Mouse (Mus musculus) lung, postnatal 0 days (tissue): ENCODE data around the gene Lpcat2b. TPM values are rescaled to one million over a fixed set of nuclear protein-coding genes. Genes with fewer than 3 reads are reported as not detected.

Experiments used
- ATAC-seq: fragments of 200-750 bp; cut with Nextera tagmentation; 2 replicates; pipeline ENCODE4 v1.8.0; 2017; ENCODE audit warnings: moderate library complexity
- DNase-seq: peaks from one replicate; pipeline ENCODE4 v3.0.0-alpha.2; 2016; ENCODE audit warnings: low spot score
- H3K27ac ChIP-seq: fragments of 300-500 bp; sonication (generic); 2 replicates; pipeline ENCODE4 v1.5.1; 2014; ENCODE audit warnings: antibody characterized with exemption, mild to moderate bottlenecking, low read length, mixed read lengths
- H3K27me3 ChIP-seq: fragments of 300-500 bp; sonication (generic); replicated peaks from 2 replicates; pipeline ENCODE4 v1.6.1; 2014; ENCODE audit warnings: low read length, mixed read lengths; ENCODE audit not compliant: insufficient read depth
- H3K36me3 ChIP-seq: fragments of 300-500 bp; sonication (generic); 2 replicates; pipeline ENCODE4 v1.6.1; 2014; ENCODE audit warnings: low read length, mixed read lengths; ENCODE audit not compliant: insufficient read depth
- H3K4me1 ChIP-seq: fragments of 300-500 bp; sonication (generic); 2 replicates; pipeline ENCODE4 v1.6.1; 2014; ENCODE audit warnings: antibody characterized with exemption, low read depth, low read length, mixed read lengths; ENCODE audit not compliant: insufficient read depth
- H3K4me2 ChIP-seq: fragments of 300-500 bp; sonication (generic); replicated peaks from 2 replicates; pipeline ENCODE4 v1.6.1; 2014; ENCODE audit warnings: low read depth, mild to moderate bottlenecking, low read length, moderate library complexity, mixed read lengths
- H3K4me3 ChIP-seq: fragments of 300-500 bp; sonication (generic); 2 replicates; pipeline ENCODE4 v1.5.1; 2014; ENCODE audit warnings: low read depth, low read length
- H3K9ac ChIP-seq: fragments of 300-500 bp; sonication (generic); replicated peaks from 2 replicates; pipeline ENCODE4 v1.6.1; 2014; ENCODE audit warnings: low read depth, mild to moderate bottlenecking
- H3K9me3 ChIP-seq: fragments of 300-500 bp; sonication (generic); 2 replicates; pipeline ENCODE4 v1.6.1; 2016; ENCODE audit warnings: low read length, mixed read lengths
- CTCF ChIP-seq: IDR thresholded peaks from 2 replicates; pipeline ENCODE4 v1.5.1; 2016; ENCODE audit warnings: antibody characterized with exemption, mild to moderate bottlenecking
- EP300 ChIP-seq: IDR thresholded peaks from 2 replicates; pipeline ENCODE4 v1.6.1; 2016; ENCODE audit warnings: antibody characterized with exemption, mild to moderate bottlenecking, control low read depth
- WGBS: fragments of 180-500 bp; shearing (Covaris S2); extraction: QIAGEN DNeasy Blood & Tissue Kit; methylation state at CpG from one replicate; pipeline ENCODE4 v1.1.7; 2014; 5-methylcytosine and 5-hydroxymethylcytosine counted together
- polyA plus RNA-seq: library from polyadenylated mRNA; unstranded; fragments of >200 nt; fragmentation: Nextera tagmentation; extraction: Ambion mirVana; gene quantifications from 2 replicates; pipeline ENCODE4 v1.2.1, GENCODE M21; 2015

Lpcat2b gene
- polyA plus RNA-seq, 1 experiment from 2014 or later = not detected

- H3K36me3 ChIP-seq = no peaks in the 10 kb centered on the region
- DNase-seq = peak; percentile 9
- 1% methylated on average over 46 of the region's 80 CpGs for WGBS
- H3K9me3 ChIP-seq = no peaks in the 10 kb centered on the region
- peak overlapping the region; percentile 84 for H3K4me2 ChIP-seq
- 0 out of 2 replicates have a peak, but pooled peaks cover 9% of the 10 kb centered on the region for H3K27me3 ChIP-seq
- H3K4me3 ChIP-seq = peak overlapping the region; percentile 47
- TF ChIP-seq EP300 = no peak
- no peak for TF ChIP-seq CTCF
- H3K9ac ChIP-seq = 0 out of 2 replicates have a peak overlapping the region, but pooled peaks have one; percentile 8
- no peaks in the 10 kb centered on the region; the same call in 1 of the 2 replicates for H3K4me1 ChIP-seq
- peak; percentile 56 for ATAC-seq
- H3K27ac ChIP-seq = no peak overlapping the region
Observed at GRCm38 (mm10) chr5:107403011-107403946, 28.1 kb upstream of the Lpcat2b start.

GRCm38 (mm10) chr5:107403947-107404684 lies 27.2 kb upstream of the Lpcat2b start:
- Histone ChIP-seq H3K9me3 (no peaks in the 10 kb centered on the region), H3K4me1 (no peaks in the 10 kb centered on the region; the same call in 1 of the 2 replicates), H3K4me2 (peak overlapping the region; percentile 84), H3K27ac (no peak overlapping the region), H3K9ac (no peak overlapping the region), H3K4me3 (peak overlapping the region; percentile 47), H3K36me3 (no peaks in the 10 kb centered on the region), H3K27me3 (0 out of 2 replicates have a peak, but pooled peaks cover 9% of the 10 kb centered on the region)
- no peak for DNase-seq
- no peak for ATAC-seq
- WGBS = 29% methylated on average over 12 of the region's 12 CpGs
- TF ChIP-seq EP300 (no peak), CTCF (no peak)

- Histone ChIP-seq H3K9me3 (no peaks in the 10 kb centered on the region), H3K27me3 (0 out of 2 replicates have a peak, but pooled peaks cover 9% of the 10 kb centered on the region), H3K4me3 (no peak overlapping the region), H3K27ac (no peak overlapping the region), H3K36me3 (no peaks in the 10 kb centered on the region), H3K4me1 (no peaks in the 10 kb centered on the region; the same call in 1 of the 2 replicates), H3K4me2 (no peak overlapping the region), H3K9ac (no peak overlapping the region)
- TF ChIP-seq EP300 (no peak), CTCF (no peak)
- 68% methylated on average over 4 of the region's 4 CpGs for WGBS
- DNase-seq (no peak), ATAC-seq (no peak)
Observed at GRCm38 (mm10) chr5:107405361-107405760, 26.0 kb upstream of the Lpcat2b start.

- Histone ChIP-seq H3K9me3 (no peaks in the 10 kb centered on the region), H3K27ac (no peak overlapping the region), H3K4me1 (no peaks in the 10 kb centered on the region), H3K36me3 (no peaks in the 10 kb centered on the region), H3K9ac (no peak overlapping the region), H3K4me3 (no peak overlapping the region), H3K4me2 (no peak overlapping the region), H3K27me3 (no peaks in the 10 kb centered on the region)
- no peak for ATAC-seq
- no peak for DNase-seq
- 100% methylated on average over 1 of the region's 1 CpGs for WGBS
- TF ChIP-seq EP300 (no peak), CTCF (no peak)
Observed at GRCm38 (mm10) chr5:107410305-107410704, 21.0 kb upstream of the Lpcat2b start.

- peak; percentile 61 for DNase-seq
- ATAC-seq = no peak
- 30% methylated on average over 4 of the region's 4 CpGs for WGBS
- Histone ChIP-seq H3K9ac (no peak overlapping the region), H3K36me3 (no peaks in the 10 kb centered on the region), H3K27ac (no peak overlapping the region), H3K9me3 (no peaks in the 10 kb centered on the region), H3K4me3 (no peak overlapping the region), H3K4me1 (no peaks in the 10 kb centered on the region), H3K27me3 (no peaks in the 10 kb centered on the region), H3K4me2 (no peak overlapping the region)
- TF ChIP-seq CTCF = no peak
- no peak for TF ChIP-seq EP300
Observed at GRCm38 (mm10) chr5:107411326-107411725, 20.0 kb upstream of the Lpcat2b start.

- DNase-seq = no peak
- no peaks in the 10 kb centered on the region for H3K4me1 ChIP-seq
- no peaks in the 10 kb centered on the region for H3K36me3 ChIP-seq
- ATAC-seq = no peak
- no peak overlapping the region for H3K9ac ChIP-seq
- H3K4me2 ChIP-seq = no peak overlapping the region
- WGBS = 86% methylated on average over 2 of the region's 2 CpGs
- no peaks in the 10 kb centered on the region for H3K27me3 ChIP-seq
- H3K27ac ChIP-seq = no peak overlapping the region
- TF ChIP-seq EP300 = no peak
- TF ChIP-seq CTCF = peak; percentile 12; the same call in 1 of the 2 replicates
- no peak overlapping the region for H3K4me3 ChIP-seq
- no peaks in the 10 kb centered on the region for H3K9me3 ChIP-seq
Observed at GRCm38 (mm10) chr5:107412285-107412684, 19.1 kb upstream of the Lpcat2b start.
